Mouse (Mus musculus) brain, embryonic 14.5 days (tissue): ENCODE measurements at regions not wholly inside any gene's neighbourhood (a gene's known extent, or its start where the extent isn't known, plus 50 kb on each side); places are given as distances from the start of the nearest gene placed in this dataset.

Experiments used
- CTCF ChIP-seq: fragments of 200-500 bp; IDR thresholded peaks from 2 replicates; pipeline ENCODE4 v1.5.1; 2012; ENCODE audit warnings: inconsistent platforms, mild to moderate bottlenecking, moderate library complexity, borderline replicate concordance; ENCODE audit not compliant: insufficient read depth, insufficient read length; ENCODE audit errors: extremely low read depth
- POLR2A ChIP-seq: fragments of 200-500 bp; IDR thresholded peaks from 2 replicates; pipeline ENCODE4 v1.6.1; 2012; ENCODE audit warnings: mild to moderate bottlenecking, inconsistent platforms, borderline replicate concordance; ENCODE audit not compliant: poor library complexity, insufficient read depth, insufficient read length, severe bottlenecking; ENCODE audit errors: extremely low read depth

DNA sequence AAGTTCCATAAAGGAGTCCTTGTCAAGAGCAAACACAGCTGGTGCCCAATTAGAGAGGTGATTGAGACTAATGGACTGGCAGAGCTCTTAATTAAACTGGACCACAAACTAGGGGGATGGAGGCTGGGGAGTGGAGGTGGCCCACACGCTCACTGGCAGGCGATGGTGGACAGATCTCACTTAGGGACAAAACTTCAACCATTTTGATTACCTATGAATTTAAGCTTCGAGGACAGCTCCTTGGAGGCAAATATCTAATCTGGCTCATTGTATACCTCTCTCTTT lies 133.8 kb upstream of the Jun start:
- no peak for TF ChIP-seq CTCF
- TF ChIP-seq POLR2A = no peak
